Mouse (Mus musculus) lung, postnatal 0 days (tissue): Measurements from ENCODE around the gene Arhgap10. TPM values are rescaled to one million over a fixed set of nuclear protein-coding genes. Genes with fewer than 3 reads are reported as not detected.

Source experiments
- ATAC-seq: fragments of 200-750 bp; cut with Nextera tagmentation; 2 replicates; pipeline ENCODE4 v1.8.0; 2017; ENCODE audit warnings: moderate library complexity
- DNase-seq: peaks from one replicate; pipeline ENCODE4 v3.0.0-alpha.2; 2016; ENCODE audit warnings: low spot score
- H3K27ac ChIP-seq: fragments of 300-500 bp; sonication (generic); 2 replicates; pipeline ENCODE4 v1.5.1; 2014; ENCODE audit warnings: antibody characterized with exemption, mild to moderate bottlenecking, low read length, mixed read lengths
- H3K27me3 ChIP-seq: fragments of 300-500 bp; sonication (generic); replicated peaks from 2 replicates; pipeline ENCODE4 v1.6.1; 2014; ENCODE audit warnings: low read length, mixed read lengths; ENCODE audit not compliant: insufficient read depth
- H3K36me3 ChIP-seq: fragments of 300-500 bp; sonication (generic); 2 replicates; pipeline ENCODE4 v1.6.1; 2014; ENCODE audit warnings: low read length, mixed read lengths; ENCODE audit not compliant: insufficient read depth
- H3K4me1 ChIP-seq: fragments of 300-500 bp; sonication (generic); 2 replicates; pipeline ENCODE4 v1.6.1; 2014; ENCODE audit warnings: antibody characterized with exemption, low read depth, low read length, mixed read lengths; ENCODE audit not compliant: insufficient read depth
- H3K4me2 ChIP-seq: fragments of 300-500 bp; sonication (generic); replicated peaks from 2 replicates; pipeline ENCODE4 v1.6.1; 2014; ENCODE audit warnings: low read depth, mild to moderate bottlenecking, low read length, moderate library complexity, mixed read lengths
- H3K4me3 ChIP-seq: fragments of 300-500 bp; sonication (generic); 2 replicates; pipeline ENCODE4 v1.5.1; 2014; ENCODE audit warnings: low read depth, low read length
- H3K9ac ChIP-seq: fragments of 300-500 bp; sonication (generic); replicated peaks from 2 replicates; pipeline ENCODE4 v1.6.1; 2014; ENCODE audit warnings: low read depth, mild to moderate bottlenecking
- H3K9me3 ChIP-seq: fragments of 300-500 bp; sonication (generic); 2 replicates; pipeline ENCODE4 v1.6.1; 2016; ENCODE audit warnings: low read length, mixed read lengths
- CTCF ChIP-seq: IDR thresholded peaks from 2 replicates; pipeline ENCODE4 v1.5.1; 2016; ENCODE audit warnings: antibody characterized with exemption, mild to moderate bottlenecking
- EP300 ChIP-seq: IDR thresholded peaks from 2 replicates; pipeline ENCODE4 v1.6.1; 2016; ENCODE audit warnings: antibody characterized with exemption, mild to moderate bottlenecking, control low read depth
- WGBS: fragments of 180-500 bp; shearing (Covaris S2); extraction: QIAGEN DNeasy Blood & Tissue Kit; methylation state at CpG from one replicate; pipeline ENCODE4 v1.1.7; 2014; 5-methylcytosine and 5-hydroxymethylcytosine counted together
- polyA plus RNA-seq: library from polyadenylated mRNA; unstranded; fragments of >200 nt; fragmentation: Nextera tagmentation; extraction: Ambion mirVana; gene quantifications from 2 replicates; pipeline ENCODE4 v1.2.1, GENCODE M21; 2015

The Arhgap10 gene
- polyA plus RNA-seq, 1 experiment from 2014 or later: 15.9 TPM

- DNase-seq (peak; percentile 13), ATAC-seq (no peak)
- Histone ChIP-seq H3K27ac (no peak overlapping the region), H3K4me3 (no peak overlapping the region), H3K27me3 (no peaks in the 10 kb centered on the region), H3K9me3 (no peaks in the 10 kb centered on the region), H3K4me1 (no peaks in the 10 kb centered on the region), H3K4me2 (no peak overlapping the region), H3K36me3 (peaks cover 4% of the 10 kb centered on the region; the same call in 1 of the 2 replicates), H3K9ac (no peak overlapping the region)
- 45% methylated on average over 5 of the region's 5 CpGs for WGBS
- no peak for TF ChIP-seq EP300
- TF ChIP-seq CTCF: no peak
These were observed 141.3 kb downstream of the Arhgap10 start for GRCm38 (mm10) chr8:77376451-77376853.

- ATAC-seq (no peak), DNase-seq (no peak)
- H3K4me2 ChIP-seq: no peak overlapping the region
- no peaks in the 10 kb centered on the region for H3K9me3 ChIP-seq
- H3K4me1 ChIP-seq: no peaks in the 10 kb centered on the region
- H3K4me3 ChIP-seq: no peak overlapping the region
- no peak overlapping the region for H3K27ac ChIP-seq
- no peak overlapping the region for H3K9ac ChIP-seq
- H3K27me3 ChIP-seq: no peaks in the 10 kb centered on the region
- peaks cover 4% of the 10 kb centered on the region; the same call in 1 of the 2 replicates for H3K36me3 ChIP-seq
- TF ChIP-seq EP300 (no peak), CTCF (no peak)
- whole genome bisulfite sequencing: 86% methylated on average over 2 of the region's 2 CpGs
These were observed 141.8 kb downstream of the Arhgap10 start for GRCm38 (mm10) chr8:77375999-77376398.

- Histone ChIP-seq H3K36me3 (no peaks in the 10 kb centered on the region; the same call in 1 of the 2 replicates), H3K27me3 (no peaks in the 10 kb centered on the region), H3K4me1 (no peaks in the 10 kb centered on the region), H3K9me3 (no peaks in the 10 kb centered on the region), H3K27ac (no peak overlapping the region), H3K4me3 (no peak overlapping the region), H3K9ac (no peak overlapping the region), H3K4me2 (no peak overlapping the region)
- no peak for TF ChIP-seq EP300
- TF ChIP-seq CTCF: no peak
- ATAC-seq (no peak), DNase-seq (no peak)
- 85% methylated on average over 6 of the region's 6 CpGs for WGBS
These were observed 146.7 kb downstream of the Arhgap10 start for GRCm38 (mm10) chr8:77371006-77371405.

- no peak for TF ChIP-seq CTCF
- no peak for TF ChIP-seq EP300
- Histone ChIP-seq H3K9me3 (no peaks in the 10 kb centered on the region), H3K27me3 (no peaks in the 10 kb centered on the region), H3K36me3 (no peaks in the 10 kb centered on the region; the same call in 1 of the 2 replicates), H3K4me2 (no peak overlapping the region), H3K4me3 (no peak overlapping the region), H3K27ac (no peak overlapping the region), H3K9ac (no peak overlapping the region), H3K4me1 (no peaks in the 10 kb centered on the region)
- DNase-seq (no peak), ATAC-seq (no peak)
- WGBS: 4% methylated on average over 2 of the region's 2 CpGs
These were observed 147.4 kb downstream of the Arhgap10 start for GRCm38 (mm10) chr8:77370308-77370707.

GRCm38 (mm10) chr8:77369671-77370070 lies 148.1 kb downstream of the Arhgap10 start:
- H3K9me3 ChIP-seq: no peaks in the 10 kb centered on the region
- WGBS: 89% methylated on average over 7 of the region's 7 CpGs
- no peak for DNase-seq
- no peak overlapping the region for H3K4me3 ChIP-seq
- H3K4me1 ChIP-seq: no peaks in the 10 kb centered on the region
- ATAC-seq: no peak
- no peak overlapping the region for H3K4me2 ChIP-seq
- H3K27me3 ChIP-seq: no peaks in the 10 kb centered on the region
- no peak overlapping the region for H3K27ac ChIP-seq
- H3K9ac ChIP-seq: no peak overlapping the region
- no peaks in the 10 kb centered on the region; the same call in 1 of the 2 replicates for H3K36me3 ChIP-seq
- TF ChIP-seq CTCF (no peak), EP300 (no peak)

GRCm38 (mm10) chr8:77367091-77367490 lies 150.7 kb downstream of the Arhgap10 start:
- H3K36me3 ChIP-seq: no peaks in the 10 kb centered on the region
- WGBS: 65% methylated on average over 3 of the region's 3 CpGs
- H3K4me1 ChIP-seq: no peaks in the 10 kb centered on the region
- H3K4me2 ChIP-seq: no peak overlapping the region
- no peaks in the 10 kb centered on the region for H3K27me3 ChIP-seq
- H3K9ac ChIP-seq: no peak overlapping the region
- no peak for DNase-seq
- H3K27ac ChIP-seq: no peak overlapping the region
- ATAC-seq: no peak
- TF ChIP-seq EP300 (no peak), CTCF (peak; percentile 68)
- H3K4me3 ChIP-seq: no peak overlapping the region
- no peaks in the 10 kb centered on the region for H3K9me3 ChIP-seq

- Histone ChIP-seq H3K36me3 (no peaks in the 10 kb centered on the region), H3K4me2 (no peak overlapping the region), H3K4me3 (no peak overlapping the region), H3K27ac (no peak overlapping the region), H3K9me3 (no peaks in the 10 kb centered on the region), H3K4me1 (no peaks in the 10 kb centered on the region), H3K9ac (no peak overlapping the region), H3K27me3 (no peaks in the 10 kb centered on the region)
- no peak for DNase-seq
- TF ChIP-seq CTCF (no peak), EP300 (no peak)
- ATAC-seq: no peak
- 85% methylated on average over 4 of the region's 4 CpGs for WGBS
These were observed 151.3 kb downstream of the Arhgap10 start for GRCm38 (mm10) chr8:77366446-77366845.
